Mouse (Mus musculus) cerebellum, postnatal 36 days (tissue): ENCODE data around the gene Slc25a45.

Source experiments
- DNase-seq, 2 experiments: peaks; one replicate each; pipeline ENCODE4 v3.0.0; 2021 to 2022; ENCODE audit warnings: mixed read lengths in 2 of 2

Slc25a45 gene

DNA sequence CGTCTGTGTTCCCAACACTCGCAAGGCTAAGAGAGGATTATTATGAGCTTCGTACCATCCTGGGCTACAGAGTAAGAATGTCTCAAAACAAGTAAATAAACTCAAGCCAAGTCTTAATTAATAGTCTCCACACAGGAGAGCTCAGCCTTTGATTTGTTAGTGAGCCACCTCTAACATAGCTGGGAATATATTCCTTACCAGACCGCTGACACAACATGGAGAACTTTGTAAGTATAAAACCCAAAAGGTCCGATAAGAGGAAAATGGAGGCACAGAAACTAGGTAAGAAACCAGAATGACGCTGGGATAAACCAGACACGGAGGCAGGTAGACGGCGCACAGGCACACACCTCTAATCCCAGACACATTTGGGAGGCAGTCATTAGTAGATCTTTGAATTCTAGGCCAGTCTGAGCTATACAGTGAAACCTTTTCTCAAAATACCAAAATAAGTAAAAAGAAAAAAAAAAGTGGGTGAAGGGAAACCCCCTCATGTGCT, 36.7 kb upstream of the Slc25a45 start:
- no peak for DNase-seq

DNA sequence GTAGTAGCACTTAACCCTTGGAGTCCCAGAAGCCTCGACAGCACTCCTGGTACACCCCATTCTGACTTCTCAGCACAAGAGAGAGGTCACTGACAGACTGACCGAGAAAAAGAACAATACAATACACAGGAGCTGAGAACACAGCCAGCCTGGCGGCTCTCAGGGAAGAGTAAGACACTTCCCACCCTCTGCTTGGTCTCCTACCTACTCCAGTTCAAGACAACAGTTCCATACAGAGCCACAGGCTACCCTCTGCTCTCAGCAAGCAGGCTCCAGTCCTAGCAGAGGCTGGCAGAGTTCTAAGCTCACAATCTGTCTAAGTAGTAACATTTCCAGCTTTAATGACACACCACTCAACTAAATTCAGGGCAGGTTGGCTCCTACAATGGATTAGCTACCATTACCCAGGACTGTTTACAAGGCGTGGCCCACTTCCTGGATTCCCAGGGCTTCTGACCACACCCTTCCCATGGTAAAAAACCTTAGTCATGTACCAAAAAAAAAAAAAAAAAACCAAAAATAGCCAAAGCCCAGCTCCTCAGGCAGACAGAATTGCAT, 36.1 kb upstream of the Slc25a45 start:
- no peak for DNase-seq

DNA sequence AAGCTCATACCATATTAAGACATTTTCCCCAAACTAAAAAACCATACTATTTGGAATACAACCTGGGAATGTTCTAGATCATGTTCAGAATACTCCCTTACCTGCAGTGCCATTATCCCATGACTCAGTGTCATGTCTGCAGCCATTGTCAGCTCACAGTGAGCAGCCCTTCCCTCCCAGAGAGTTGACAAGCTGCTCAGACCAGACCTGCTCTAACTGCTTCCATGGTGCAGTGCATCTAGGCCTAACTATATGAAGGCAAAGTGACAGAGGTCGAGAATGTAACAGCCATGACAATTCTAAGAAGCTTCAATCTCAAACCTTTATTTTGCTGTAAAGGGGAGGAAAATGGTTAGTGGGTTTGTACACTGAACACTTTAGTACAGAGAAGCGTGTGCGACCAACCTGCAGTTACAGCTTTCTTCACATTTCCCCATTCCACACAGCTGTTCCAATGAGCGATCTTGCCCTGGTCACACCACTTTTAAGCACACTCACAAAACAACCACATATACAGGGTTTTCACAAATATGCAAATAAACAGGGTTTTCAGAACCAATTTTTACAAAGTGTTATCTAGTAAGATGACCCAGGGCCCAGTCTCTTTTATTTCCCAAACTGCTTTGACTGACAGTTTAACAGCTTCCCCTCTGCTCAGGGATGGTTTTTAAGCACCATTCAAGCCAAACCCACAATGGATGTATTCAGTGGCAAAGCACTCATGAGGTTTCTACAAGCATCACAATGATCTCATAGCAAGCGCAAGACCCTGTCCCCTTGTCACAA, 35.4 kb upstream of the Slc25a45 start:
- DNase-seq = no peak

DNA sequence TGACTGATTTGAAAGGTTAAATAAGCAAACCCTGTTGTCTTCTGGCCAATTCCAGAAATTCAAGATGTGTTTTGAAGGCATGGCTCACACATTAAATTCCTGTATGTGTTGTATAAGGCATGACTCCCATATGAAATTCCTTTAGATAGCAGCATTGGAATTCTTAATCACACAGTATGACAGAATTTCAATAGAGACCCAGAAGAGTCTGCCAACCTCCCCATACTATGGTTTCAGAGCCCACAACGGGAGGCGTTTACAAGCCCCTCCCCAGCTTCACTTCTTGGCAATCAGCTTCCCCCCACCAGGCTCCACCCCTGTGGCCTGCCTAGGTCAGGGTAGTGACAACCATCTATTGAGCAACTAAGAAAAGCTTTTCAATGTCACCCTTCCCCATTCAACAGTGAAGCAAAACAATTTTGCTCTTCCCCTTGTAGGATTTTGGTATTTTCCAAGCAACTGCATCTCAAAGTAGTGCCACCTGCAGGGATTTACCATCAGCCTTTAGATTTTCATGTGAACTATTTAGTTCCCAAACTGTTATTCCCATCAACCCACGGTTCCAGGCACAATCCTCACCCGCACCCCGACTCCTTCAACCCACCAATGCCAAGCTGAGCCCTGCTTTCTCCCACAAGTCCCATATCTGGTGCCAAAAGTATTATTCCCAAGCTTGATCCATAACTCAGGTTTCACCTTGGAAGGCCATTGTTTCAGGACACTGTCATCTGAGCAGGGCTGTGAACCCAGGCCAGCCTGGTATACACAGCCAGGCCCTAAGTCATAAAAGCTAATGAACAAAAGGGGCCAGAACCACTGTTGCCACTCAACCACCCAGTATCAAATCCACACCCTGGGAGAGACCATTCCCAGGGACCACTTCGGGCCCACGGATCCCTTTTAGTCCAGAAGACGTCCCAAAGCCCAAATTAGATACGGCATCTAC, 34.5 kb upstream of the Slc25a45 start:
- DNase-seq = no peak

DNA sequence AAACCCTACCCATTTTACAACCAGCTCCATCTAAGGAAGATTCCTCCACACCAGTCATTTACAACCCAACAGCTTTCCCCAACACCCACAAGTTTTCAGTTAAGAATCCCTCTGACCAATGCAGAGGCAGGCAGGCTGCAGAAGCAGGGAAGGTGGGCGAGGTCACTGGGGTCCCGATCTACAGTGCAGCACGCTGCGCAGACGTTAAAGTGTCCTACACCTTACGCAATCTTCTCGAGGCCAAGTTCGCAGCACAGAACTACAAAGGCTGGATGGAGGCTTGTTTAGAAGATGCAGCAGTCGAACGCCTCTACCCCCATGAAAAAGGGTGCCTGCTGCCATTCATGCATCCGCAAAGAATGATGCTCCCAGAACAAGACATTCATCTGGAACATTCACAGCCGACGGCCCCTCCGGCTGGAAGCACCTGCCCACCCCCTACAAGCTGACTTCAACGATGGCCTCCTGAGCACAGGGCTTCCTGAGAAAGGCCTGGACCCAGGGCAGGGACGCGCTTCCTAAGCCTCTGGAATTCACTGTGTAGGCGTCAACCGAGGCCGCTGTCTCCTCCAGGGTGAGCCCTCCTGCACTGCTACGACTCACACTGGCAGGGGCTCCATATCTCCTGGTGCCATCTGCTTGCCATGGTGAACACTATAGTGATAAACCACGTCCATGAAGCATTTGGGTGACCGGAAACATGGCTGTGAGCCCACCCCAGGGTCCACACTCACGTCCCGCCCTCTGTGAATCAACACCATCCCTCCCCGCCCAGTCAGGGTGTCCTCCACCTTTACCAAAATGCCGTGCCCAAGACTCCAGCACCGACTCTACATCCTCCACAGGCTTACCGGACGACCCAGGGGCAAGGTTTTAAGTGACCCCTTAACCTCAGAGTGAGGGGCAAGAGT, 33.6 kb upstream of the Slc25a45 start:
- peak; percentile 19 to 23 for DNase-seq

DNA sequence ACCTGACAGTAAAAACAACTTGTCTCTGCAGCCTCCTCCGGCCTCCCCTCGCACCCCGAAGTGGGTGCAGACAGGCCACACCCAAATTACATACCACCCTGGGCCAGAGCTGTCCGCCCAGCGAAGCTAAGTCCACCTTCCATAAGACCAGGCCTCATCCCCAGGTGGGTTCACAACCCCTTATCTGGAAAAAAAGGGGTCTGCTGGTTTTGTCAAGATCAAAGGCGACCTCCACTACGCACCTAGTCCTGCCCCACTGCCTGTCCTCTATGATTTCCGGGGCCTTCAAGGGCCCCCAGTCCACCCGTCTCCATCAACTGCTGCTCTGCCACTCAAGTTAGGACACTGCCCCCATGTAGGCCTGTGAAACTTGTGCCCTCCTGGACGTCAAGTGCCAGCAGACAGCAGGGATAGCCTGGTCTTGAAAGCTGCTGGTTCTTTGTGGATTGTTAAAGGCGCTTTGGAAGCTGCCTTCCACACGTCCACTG, 32.7 kb upstream of the Slc25a45 start:
- DNase-seq = no peak

DNA sequence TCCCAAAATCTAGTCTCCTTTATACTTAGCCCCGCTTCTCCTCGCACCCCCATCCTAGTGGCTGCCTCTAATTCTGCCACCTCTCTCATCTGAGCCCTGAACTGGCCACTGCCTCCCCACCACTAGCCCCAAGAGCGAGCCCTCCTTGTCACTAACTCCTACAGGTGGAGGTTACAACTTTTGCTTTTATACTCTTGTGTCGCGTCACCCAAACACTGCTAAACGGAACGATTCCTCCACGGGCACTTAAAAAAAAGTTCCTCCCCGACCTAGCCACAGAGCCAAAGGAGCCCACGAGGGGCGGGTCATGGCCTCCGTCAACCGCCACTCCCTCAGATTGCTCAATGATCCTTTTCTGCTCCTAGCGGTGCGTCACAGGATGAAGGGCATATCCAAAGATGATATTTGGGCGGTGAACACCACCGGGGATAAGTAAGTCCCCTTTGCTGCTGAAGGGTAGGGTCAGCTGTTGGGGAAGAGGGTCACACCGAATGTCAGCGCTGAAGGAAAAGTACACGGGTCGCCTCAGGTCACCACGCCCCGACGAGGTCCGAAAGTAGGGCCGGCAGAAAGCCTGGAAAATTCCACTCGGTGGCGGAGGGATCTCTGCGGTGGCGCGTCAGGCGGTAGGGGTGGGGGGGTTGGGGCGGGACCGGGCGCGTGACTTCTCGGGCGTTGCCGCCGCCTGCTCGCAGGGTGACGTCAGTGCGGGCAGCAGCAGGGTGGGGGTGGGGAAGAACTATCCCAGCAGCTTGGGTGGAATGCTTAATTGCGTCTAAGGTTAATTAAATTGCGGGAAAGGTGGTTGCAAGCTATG, 32.1 kb upstream of the Slc25a45 start:
- peak; percentile 95 for DNase-seq

DNA sequence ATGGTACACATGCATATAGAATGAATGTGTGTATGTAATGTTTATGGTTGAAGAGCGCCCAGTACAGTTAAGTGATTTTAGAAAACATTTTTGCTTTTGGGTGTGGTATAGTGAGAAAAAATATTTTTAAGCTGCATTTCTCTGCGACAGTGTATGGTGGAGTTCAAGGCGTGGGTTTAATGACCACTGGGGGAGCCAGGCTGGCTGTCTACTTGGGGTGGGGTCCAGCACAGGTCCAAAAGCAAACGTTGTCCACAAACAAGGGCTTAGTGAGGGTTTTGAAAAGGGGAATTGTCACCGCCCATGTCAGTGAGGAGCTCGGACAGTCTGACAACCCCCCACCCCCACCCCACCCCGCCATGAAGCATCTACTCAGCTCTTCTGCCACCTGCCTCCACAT, 31.5 kb upstream of the Slc25a45 start:
- peak; percentile 38 to 58 for DNase-seq

DNA sequence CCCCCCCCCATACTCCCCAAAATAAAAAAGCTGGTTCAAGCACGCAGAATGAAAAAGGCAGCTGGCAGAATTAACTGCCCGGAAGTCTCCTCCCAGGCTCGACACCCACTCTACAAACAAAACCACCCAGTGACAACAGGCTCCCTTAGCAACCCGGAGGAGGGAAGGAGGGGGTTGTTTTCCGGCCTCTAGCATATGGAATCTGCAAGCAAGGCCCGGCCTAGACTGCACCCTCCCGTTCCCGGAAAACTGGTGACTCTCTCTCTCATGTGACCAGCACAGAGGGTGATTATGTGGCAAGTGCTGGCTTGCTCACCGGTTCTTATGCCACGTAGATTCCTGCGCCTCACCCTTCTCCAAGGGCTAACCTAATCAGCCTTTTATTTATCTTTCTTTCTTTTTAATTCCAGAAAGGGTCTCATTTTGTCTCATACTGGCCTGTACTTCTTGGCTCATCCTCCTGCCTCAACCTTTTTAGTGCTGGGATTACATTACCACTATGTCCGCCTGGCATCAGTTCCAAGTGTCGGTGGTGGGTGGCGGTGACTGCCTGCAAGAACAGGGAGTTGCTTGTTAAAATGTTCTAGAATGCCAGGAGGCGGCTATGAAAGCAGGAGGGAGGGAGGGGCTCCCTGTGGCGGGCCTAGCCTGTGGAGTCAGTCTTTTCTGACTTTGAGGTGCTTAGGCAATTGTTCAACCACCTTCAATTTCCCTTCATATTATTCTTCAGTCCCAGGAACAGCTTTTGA, 30.9 kb upstream of the Slc25a45 start:
- DNase-seq = peak; percentile 86 to 88

DNA sequence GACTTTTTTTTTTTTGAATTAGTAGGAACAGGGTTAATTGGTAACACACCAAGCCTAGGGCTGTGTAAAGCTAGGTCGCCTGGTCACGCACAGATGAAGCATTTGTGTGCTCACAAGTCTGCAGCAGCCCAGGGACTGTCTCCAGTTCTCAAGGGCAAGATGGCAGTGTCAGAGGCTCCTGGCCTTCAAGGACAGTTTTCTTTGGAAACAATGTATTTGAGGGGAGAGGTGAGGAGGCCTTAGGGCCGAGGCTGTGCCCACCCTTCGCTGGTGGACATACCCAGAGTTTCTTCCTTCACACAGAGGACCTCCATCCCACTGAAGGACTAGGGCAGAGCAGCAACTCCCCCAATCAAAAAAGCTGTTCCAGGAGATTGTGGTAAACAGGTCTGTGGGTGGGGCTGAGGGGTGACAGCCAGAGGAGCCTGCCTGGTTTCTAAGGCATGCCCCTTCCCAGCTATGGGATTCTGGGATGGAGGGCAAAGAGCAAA, 30.3 kb upstream of the Slc25a45 start:
- DNase-seq = peak; percentile 34 to 56

DNA sequence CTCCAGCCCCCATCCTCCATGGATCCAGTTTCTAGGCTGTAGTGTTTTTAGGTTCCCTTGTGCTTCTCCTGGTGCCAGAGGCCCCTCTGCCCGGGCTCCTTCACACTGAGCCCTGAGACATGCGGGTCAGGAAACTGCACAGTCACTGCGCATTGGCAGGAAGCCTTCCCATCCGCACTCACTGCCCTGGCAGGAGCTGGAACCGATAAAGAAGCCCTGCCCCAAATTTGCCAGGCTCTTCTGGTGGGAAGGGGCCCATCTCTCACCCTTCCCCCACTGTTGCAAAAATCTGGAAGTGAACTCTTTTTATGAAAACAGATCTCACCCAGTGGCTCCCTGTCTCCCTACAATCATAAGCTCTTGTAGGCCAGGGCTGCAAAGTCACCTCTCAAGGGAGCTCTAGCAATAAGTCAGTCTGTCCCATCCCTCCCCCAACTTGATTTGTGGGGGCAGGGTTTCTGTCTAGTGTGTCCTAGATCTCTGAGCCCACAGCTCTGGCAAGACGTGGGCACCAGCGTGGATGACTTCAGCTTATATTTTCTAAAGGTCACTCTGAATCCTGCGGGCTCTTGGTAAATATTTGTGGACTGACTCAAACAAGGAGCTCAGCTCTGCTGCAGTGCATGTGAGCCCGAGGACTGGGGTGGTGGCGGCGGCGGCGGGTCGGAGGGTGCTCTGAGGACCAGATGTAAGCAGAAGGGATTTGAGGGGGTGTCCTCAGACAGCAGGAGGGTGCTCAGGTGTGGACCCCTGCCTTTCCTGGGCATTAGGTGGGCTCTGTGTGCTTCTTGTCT, 29.4 kb upstream of the Slc25a45 start:
- peak; percentile 74 to 75 for DNase-seq

DNA sequence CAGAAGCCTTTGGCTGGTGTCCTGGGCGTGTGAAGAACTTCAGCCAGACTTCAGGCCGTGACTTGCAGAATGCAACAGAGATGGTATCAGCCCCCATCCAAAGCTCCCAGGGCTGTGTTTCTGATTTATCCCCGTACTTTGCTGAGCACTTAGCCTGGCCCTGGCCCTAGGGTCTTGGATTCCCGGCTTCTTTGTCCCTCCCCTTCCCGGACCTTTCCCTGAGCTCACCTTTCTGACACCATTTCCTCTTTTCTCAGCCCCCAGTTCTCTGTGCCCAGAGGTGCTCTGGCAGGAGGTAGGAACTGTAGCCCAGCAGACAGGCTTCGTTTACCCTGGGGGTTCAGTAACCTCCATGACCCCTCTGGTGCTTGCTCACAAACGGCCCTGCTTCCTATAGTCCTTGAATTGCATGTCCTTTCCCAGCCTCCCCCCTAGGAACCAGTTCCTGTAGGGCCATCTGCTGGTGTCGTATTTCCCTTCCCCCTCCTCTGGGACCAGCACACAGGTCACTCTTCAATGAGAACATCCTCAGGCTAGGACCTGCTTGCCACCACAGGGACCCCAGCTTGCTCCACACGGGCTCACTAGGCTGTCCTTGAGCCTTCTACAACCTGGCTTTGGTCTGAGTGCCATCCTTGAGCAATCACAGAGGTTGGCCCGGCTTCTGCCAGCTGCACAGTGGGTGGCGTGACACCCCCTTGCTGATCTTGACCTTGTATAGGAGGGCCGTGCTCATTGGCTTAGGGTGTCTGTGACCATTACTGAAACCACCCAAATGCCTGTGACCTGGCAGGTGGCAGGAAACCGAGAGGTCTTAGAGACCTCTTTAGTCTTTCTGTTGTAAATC, 28.6 kb upstream of the Slc25a45 start:
- peak; percentile 57 to 67 for DNase-seq

DNA sequence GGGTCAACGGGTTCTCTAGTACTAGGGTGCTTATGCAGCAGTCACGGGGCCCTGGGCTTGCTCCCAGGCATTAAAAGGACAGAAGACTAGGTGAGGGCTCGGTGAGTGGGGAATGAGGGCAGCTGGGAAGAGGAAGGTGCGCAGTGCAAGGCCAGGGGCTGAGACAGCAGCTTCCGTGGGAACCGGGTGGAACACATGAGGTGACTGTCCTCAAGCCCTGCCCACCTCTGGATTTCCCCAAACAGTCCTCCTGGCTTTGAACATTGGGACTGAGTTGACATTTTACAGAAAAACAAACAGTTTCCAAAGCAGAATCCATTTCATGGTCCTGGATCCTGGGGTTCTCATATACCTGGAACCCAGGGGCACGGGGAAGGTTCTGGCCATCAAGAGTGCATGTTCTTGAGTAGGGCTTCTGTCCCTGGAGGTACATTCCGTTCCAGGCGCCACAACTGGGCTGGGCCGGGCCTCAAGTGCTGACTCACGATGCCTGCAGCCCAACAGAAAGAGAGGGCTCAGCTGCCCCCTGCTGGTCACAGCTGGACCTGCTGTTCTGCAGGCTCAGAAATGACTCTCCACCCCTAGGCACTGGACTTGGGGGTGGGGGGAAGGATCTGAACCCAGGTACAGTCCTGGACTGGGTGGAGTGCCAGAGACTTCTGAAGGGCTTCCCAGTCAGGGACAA, 27.6 kb upstream of the Slc25a45 start:
- DNase-seq = peak; percentile 95 to 97

DNA sequence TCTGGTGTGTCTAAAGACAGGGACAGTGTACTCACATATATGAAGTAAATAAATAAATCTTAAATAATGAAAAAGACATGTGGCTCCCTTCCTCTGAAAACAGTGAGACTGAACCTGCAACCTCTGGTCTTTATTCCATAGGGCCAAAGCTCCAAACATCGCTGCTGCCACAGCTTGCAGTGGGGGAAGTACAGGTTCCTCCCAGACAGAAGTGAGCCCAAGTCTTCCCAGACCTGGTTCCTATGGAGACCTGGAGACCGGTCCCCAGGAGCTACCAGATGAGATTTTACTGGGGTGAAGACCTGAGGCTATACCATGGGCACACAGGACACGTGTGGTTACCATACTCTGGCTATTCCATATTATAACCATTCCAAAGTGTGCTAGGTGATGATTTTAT, 26.7 kb upstream of the Slc25a45 start:
- no peak for DNase-seq

DNA sequence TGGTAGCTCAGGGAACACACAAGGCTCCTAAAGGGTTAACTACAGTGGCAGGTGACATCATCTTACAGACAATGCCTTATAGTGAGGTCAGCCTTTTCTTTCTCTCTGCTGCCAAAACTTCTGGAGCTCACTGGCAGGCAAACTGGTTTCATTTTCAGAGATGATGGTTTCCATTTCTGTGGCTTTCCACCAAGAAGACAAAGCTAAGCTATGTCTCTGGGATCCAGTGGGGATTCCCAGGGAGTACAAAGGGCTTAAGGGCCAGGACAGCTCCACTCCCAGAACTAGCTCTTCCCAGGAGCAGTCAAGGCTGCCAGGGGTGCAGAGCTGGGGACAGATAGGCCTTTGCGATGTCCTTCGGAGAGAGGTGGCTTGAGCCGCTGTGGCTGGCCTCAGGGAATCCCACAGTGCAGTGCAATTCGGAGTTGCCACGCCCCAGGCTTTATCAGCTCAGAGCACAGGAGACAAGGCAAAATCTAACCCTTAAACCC, 26.1 kb upstream of the Slc25a45 start:
- no peak for DNase-seq

DNA sequence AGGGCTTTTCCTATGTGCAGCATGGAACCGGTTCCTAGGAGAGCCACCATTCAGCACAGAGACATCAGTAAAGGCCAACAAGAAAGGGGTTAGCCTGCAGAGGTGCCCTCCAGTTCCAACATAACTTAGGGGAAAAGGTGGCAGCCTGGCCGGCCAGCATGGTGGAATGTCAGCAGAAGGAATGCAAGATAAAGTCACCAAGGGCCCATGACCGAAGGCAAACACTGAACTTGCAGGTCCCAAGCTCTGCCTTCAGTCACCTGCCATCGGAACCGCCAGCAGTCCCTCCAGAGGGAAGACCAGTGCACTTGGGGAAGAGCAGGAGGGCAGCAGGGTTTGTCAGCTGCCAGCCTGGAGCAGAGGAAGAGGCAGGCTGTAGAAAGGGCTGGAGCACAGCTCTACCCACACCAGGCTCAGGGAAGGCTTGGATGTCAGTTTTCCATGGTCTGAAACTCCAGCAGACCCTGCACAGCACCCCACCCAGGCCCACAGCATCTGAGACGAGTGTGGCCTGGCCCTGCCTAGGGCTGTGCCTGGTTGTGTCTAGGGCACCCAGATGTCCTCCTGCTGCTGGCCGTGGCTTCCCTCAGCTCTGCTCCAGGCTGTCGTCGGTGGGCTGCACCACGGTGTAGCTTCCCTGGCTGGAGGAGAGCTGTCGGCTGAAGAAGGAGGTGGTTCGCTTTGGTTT, 25.4 kb upstream of the Slc25a45 start:
- DNase-seq = no peak

DNA sequence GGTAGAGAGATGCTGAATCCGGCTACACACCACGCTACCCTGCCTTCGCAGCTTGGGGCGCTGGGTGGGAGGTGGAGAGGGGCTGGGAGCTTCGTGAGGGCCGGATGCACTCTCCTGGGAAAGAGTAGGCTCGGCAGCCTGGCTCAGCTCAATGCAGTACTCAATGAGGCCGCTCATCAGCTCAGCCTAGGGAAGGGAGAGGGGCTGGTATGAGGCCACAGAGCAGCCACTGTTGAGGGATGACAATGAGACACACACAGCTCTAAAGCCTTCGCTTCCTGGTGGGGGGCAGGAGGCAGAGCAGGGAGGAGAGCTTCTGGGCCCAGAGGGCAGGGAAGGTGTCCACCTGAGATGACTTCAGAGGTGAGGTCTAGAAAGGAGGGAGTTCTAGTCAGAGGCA, 21.0 kb upstream of the Slc25a45 start:
- DNase-seq = no peak
